Mouse (Mus musculus) kidney, adult 9 months (tissue): Measurements from ENCODE around the gene Cfap54.

Experiments used
- DNase-seq: peaks from one replicate; pipeline ENCODE4 v3.0.0; 2022

The Cfap54 gene

GRCm38 (mm10) chr10:93081133-93081779 is at the start of gene Cfap54:
Gene Cfap54, minus strand, starts transcription at chr10:93081618.
- DNase-seq = peak; percentile 90

GRCm38 (mm10) chr10:93130456-93130940 is 49.1 kb upstream of the Cfap54 start:
- no peak for DNase-seq

DNA sequence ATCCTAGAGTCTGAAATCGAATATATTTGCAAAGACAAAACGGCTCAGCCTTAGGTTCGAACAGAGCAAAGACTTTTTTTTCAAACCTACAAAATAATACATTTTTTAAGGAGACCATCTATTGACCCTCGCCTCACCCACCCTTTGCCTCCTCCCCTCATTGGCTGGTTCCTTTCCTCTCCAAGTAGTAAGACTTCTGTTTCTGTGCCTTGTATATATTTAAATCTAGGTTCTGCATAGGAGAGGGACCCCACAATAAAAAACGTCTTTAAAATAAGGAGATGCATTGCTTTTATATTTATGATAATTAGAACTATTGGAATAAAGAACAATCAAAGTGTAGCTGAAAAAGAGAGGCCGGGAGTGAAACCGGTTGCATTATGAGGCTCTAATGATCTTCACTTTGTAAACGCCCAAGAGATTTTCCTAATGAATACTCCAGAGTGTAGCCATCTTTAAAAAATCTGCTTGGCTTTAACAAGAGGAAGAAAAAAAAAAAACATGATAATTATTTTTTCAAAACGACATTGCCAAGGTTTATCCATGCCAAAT is 48.6 kb upstream of the Cfap54 start:
- DNase-seq = no peak

DNA sequence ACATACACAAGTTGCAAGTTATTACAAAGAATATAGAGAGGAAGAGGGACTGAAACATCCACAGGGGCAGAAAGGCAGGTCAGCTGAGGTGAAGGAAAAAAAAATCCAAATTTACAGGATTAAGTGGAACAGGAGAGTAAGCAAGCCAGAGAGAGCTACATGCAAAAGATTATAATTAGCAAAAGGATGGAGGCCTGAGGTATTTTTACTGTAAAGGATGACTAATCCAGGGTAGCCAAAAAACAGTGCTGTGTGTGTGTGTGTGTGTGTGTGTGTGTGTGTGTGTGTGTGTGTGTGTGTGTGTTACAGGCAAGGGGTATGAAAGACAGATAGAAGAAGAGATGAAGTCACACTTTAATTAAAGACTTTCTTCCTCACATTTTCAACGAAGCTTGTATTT is 47.9 kb upstream of the Cfap54 start:
- no peak for DNase-seq

GRCm38 (mm10) chr10:93128566-93128965 is 47.1 kb upstream of the Cfap54 start:
- DNase-seq = no peak

DNA sequence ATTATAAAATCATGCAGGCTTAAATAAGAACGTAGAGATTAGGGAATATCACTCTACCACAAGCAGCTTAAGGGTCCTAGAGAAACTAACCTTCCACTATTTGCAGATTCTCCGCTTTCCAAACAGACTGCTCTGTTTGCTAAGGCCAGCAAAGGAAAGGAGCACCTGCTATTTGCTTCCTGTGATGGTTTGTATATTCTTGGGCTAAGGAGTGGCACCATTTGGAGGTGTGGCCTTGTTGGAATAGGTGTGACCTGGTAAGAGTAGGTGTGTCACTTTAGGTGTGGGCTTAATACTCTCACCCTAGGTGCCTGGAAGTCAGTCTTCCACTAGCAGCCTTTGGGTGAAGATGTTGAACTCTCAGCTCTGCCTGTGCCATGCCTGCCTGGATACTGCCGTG is 44.6 kb upstream of the Cfap54 start:
- no peak for DNase-seq

DNA sequence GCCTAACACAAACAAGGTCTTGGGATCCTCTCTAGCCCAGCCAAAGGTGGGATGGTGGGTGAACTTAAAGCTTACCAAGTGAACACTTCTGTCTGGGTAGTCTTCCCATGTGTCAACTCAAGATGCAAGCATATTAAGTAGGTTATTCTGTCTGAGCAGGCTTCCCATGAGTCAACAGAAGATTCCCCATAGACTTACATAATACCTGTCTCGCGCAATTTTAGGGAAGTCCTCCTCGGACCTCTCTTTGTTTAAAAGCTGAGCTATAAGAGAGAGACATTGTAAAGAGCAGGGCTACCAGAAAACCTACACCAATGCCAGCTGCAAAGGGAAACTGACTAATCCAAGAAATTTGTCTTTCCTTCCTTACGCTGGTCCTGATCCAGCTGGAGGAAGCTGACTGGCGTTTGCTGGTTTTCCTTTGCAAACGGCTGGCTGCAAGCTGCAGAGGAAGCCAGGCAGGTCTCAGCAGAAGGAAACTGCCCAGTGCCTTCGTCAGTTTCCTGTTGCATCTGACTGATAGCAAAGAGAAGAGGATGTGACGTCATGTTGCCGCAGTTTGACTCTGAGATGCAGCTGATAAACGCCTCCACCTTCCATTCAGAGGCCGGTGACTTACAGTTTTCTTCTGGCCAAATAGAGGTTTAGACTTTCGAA is 42.7 kb upstream of the Cfap54 start:
- DNase-seq = peak; percentile 79

DNA sequence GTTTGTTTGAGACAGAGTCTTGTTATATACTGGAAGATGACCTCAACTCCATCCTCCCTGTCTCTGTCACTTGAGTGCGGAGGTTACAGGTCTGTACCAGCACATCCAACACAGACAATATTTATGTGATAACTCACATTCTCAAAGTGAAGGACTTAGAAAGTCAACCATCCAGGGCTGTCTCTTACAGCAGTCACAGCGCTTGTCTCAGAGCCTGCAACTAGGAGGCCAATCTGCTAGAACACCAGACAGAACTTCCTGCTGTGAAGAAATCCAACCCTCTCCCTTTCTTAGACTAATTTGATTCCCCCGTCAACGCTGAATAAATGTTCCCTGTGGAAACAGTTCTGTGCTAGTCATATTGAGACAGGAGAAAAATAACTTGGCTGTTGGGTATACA is 41.9 kb upstream of the Cfap54 start:
- DNase-seq = no peak

DNA sequence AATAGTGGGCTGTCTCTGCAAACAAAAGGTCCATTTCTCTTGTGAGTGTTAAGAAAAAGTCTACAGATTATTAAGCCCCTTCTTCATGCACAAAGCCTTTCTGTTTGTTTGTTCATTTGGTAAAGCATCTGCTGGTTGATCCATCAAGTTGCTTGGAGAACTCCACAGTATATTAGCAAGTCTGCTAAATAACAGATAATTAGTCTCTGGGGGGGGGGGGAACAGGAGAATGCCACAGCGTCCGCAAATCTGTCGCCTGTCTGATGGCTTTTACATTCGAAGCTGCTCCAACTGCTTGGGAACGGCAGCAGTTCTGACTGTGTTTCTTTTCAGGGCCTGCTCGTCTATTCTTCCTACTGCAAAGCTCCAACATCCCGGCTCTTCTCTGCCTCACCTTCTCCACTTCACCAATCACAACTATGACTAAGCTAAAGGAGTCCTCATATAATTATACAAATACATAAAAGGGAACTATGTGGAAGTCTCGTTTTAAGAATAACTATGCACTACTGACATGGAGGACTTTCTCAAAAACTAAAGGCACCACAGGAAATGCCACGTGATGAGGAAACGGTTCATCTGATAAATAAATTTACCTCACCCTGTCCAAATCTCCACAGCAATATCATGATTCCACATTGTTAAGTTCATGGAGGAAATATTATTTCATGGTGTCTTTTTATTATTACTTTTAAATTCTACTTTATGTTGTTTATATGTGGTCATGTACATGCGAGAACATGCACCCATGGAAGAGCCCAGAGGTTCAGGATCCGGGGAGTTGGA is 41.2 kb upstream of the Cfap54 start:
- no peak for DNase-seq

GRCm38 (mm10) chr10:93121262-93121860 is 39.9 kb upstream of the Cfap54 start:
- DNase-seq = no peak

- DNase-seq = no peak
These were observed 38.4 kb upstream of the Cfap54 start for GRCm38 (mm10) chr10:93119809-93120208.

DNA sequence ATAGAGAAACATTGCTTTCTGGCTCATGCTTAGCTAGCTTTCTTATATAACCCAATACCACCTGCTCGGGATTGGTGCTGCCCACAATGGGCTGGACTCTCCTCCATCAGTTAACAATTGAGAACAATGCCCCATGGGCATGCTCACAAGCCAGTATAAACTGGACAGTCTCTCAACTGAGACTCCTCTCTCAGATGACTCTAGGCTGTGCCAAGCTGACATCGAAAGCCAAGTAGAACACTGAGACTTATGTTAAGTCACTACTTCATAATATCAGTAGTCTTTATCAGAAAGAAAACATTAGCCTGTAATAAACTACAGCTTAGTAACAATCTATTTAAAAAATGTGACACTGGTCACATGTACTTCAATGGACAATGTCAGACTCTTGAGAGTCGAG is 35.2 kb upstream of the Cfap54 start:
- DNase-seq = no peak

DNA sequence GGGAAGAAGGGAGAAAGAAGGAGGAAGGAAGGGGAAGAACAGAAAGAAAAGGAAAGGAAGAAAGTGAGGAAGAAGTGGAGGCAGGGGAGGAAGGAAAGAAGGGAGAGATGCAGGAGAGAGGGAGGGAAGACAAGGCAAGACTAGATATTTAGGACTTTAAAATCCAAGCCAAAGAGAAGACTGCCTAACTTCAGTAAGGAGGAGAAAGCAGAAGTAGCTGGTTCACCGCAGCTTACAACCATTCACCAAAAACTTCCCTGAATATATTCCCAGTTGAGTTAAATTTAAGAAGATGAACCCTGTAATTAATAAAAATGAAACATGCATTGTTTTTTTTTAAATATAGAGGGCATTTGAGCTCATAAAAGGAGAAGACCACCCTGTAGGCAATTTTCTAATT is 34.3 kb upstream of the Cfap54 start:
- DNase-seq = no peak

DNA sequence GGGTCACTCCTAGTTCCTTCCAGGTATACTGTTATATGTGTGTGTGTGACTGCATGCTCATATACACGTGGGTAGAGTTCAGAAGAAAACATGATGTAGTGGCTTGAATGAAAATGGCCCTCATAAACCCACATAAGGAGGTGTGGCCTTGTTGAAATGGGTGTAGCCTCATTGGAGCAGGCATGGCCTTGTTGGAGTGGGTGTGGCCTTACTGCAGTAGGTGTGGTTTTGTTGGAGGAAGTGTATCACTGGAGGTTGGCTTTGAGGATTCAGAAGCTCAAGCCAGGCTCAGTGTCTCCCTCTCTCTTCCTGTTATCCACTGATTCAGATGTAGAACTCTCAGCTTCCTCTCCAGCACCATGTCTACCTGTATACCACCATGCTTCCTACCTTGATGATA is 33.4 kb upstream of the Cfap54 start:
- DNase-seq = no peak

DNA sequence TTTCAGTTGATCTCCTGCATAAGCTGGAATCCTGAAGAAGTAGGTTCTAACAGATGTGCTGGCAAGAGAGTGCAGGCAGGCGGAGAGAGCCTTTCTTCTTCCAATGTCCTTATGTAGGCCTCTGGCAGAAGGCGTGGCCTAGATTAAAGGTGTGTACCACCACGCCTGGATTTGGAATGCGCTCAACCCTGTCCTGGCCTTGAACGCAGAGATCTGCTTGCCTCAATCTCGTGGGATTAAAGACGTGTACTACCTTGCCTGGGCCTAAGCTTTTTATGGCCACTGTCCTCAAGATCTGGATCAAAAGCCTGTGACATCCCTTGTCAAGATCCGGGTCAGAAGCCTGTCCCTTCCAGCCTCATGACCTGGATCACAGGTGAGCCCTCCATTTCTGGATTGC is 32.5 kb upstream of the Cfap54 start:
- no peak for DNase-seq

GRCm38 (mm10) chr10:93112021-93112420 is 30.6 kb upstream of the Cfap54 start:
- DNase-seq = no peak

GRCm38 (mm10) chr10:93111412-93111811 is 30.0 kb upstream of the Cfap54 start:
- DNase-seq = no peak

DNA sequence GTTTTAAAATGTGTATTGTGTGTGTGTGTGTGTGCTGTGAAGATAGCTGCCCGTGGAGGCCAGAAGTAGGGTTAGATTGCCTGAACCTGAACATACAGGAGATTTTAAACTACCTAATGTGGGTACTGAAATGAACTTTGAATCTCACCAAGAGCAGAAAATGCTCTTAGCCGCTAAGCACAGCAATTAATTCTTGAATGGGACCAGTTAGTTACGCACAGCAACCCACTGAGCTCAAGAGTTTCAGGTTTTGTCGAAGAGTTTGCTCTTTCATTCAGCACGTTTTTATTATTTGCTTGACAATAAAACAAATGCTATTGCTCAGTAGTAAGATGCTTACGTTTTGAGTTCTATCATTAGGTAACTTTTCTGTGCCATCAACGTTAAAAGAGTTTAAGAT is 23.9 kb upstream of the Cfap54 start:
- no peak for DNase-seq

GRCm38 (mm10) chr10:93104357-93104756 is 22.9 kb upstream of the Cfap54 start:
- DNase-seq = no peak

DNA sequence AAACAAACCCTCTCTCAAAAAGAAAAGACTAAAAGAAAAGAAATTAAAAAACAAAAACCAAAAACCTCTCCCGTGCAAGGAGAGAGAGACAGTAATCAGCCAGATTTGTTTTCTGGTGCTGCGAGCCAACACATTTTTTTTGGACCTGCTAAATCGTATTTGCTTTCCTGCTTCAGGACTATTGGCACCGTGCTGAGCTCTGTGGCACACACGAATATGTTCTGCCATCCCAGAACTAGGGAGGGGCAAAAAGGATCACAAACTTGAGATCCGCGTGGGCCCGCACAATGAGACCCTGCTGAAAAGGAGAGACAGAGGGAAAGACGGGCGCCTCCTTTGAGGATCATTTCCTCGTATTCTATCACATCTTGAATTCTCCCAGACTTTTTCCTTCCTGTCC is 22.3 kb upstream of the Cfap54 start:
- DNase-seq = no peak

DNA sequence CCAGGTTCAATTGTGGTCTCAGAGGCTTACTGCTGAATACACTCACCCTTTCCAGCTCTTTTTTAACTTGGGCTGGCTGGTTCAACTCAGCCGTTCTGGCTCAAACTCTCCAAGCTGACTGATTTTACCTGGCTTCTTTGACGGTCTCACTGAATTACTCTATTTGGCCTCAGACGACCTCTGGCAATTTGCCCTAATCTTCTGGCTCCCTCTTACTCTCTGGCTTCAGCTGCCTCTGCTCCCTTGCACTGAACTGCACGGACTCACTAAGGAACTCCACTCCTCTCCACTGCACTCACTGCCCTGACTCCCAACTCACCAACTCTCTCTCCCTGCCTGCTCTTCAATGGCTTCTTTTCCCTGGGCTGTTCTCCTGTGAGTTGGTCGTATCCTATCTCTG is 20.9 kb upstream of the Cfap54 start:
- DNase-seq = no peak

GRCm38 (mm10) chr10:93098211-93098805 is 16.9 kb upstream of the Cfap54 start:
- no peak for DNase-seq

- no peak for DNase-seq
These were observed 16.0 kb upstream of the Cfap54 start for GRCm38 (mm10) chr10:93097439-93097838.
